ENCODE assay signal across 8 mouse cellular contexts in the genomic region with DNA sequence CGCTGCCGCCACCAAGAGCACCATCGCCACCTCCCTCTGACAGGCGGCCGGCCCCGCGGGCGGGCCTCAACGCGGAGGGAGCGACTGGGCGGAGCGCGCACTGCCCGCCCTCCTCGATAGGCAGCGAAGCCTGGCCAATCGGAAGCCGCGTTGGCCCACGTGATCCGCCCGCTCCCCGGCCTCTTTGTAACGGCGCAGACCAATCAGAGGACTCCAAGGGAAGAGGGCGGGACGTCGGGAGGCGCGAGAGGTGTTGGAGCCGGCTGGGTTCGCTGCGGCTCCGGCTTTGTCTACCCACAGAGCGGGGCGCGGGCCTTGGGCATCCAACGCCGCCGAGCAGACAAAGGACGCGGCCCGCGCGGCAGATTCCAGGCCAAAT. TPM values are rescaled to one million over a fixed set of nuclear protein-coding genes. Genes with fewer than 3 reads are reported as not detected.
DNase-seq lines count a peak whose midpoint lies in the region; ATAC-seq and TF ChIP-seq lines count a peak whose summit lies in the region.

A gene (minus strand): TSS at position 105 of the 379 bp plus-strand sequence.

- H3K4me3 ChIP-seq in ES-Bruce4 (ENCODE audit: low read depth, low read length), result peak within 1 kb of the TSS; percentile 72
- H3K4me3 ChIP-seq in forebrain, embryonic 12.5 days (replicated peaks), result peak within 1 kb of the TSS; percentile 93
- peak within 1 kb of the TSS; percentile 88 for H3K4me3 ChIP-seq in heart, embryonic 16.5 days (ENCODE audit: low read length)
- peak within 1 kb of the TSS; percentile 89 for H3K4me3 ChIP-seq in liver, embryonic 13.5 days (replicated peaks)
- peak within 1 kb of the TSS; percentile 90 for H3K4me3 ChIP-seq in stomach, embryonic 14.5 days (ENCODE audit: low read depth, low read length)

- H3K4me1 ChIP-seq in ES-Bruce4 (ENCODE audit: control insufficient read depth, insufficient read depth, low read length), result no peaks in the 10 kb centered on the region
- H3K4me1 ChIP-seq in forebrain, embryonic 12.5 days, result peaks cover 45% of the 10 kb centered on the region
- peaks cover 15% of the 10 kb centered on the region for H3K4me1 ChIP-seq in heart, embryonic 16.5 days (ENCODE audit: control insufficient read depth, insufficient read depth, low read length)
- H3K4me1 ChIP-seq in liver, embryonic 13.5 days (replicated peaks), result peaks cover 46% of the 10 kb centered on the region
- peaks cover 16% of the 10 kb centered on the region for H3K4me1 ChIP-seq in stomach, embryonic 14.5 days (ENCODE audit: control insufficient read depth, insufficient read depth, low read length)

- TF ChIP-seq CTCF in ES-Bruce4 (IDR thresholded peaks at IDR 0.05; ENCODE audit: low read depth, low read length), result no peak

- TF ChIP-seq EP300 in ES-Bruce4 (IDR thresholded peaks at IDR 0.05; ENCODE audit: insufficient read depth, low read depth, low read length), result no peak

- no peak within 1 kb of the TSS for H3K27ac ChIP-seq in ES-Bruce4 (ENCODE audit: insufficient read depth, low read length)
- peak within 1 kb of the TSS; percentile 99 for H3K27ac ChIP-seq in forebrain, embryonic 12.5 days
- H3K27ac ChIP-seq in heart, embryonic 16.5 days (ENCODE audit: low read length), result peak within 1 kb of the TSS; percentile 92
- H3K27ac ChIP-seq in liver, embryonic 13.5 days, result peak within 1 kb of the TSS; percentile 74
- H3K27ac ChIP-seq in stomach, embryonic 14.5 days (ENCODE audit: low read length), result peak within 1 kb of the TSS; percentile 96

- peak; percentile 96 for DNase-seq in c-Kit-positive CD71-positive TER-119-positive erythroid progenitor cells, embryonic 14.5 days (ENCODE audit: low spot score)
- DNase-seq in kidney, postnatal 25 days, result peak; percentile 99
- peak; percentile 96 for DNase-seq in liver, embryonic 13.5 days
- DNase-seq in natural killer cell, adult 2 months (ENCODE audit: low spot score in 2 of 2), result peak; percentile 95

- WGBS in forebrain, embryonic 12.5 days, result 0% methylated on average over 46 of the region's 46 CpGs
- WGBS in heart, embryonic 16.5 days, result under 1% methylated on average over 46 of the region's 46 CpGs
- under 1% methylated on average over 46 of the region's 46 CpGs for WGBS in liver, embryonic 13.5 days (ENCODE audit: insufficient replicate concordance)
- WGBS in stomach, embryonic 14.5 days, result under 1% methylated on average over 46 of the region's 46 CpGs

- H3K4me2 ChIP-seq in forebrain, embryonic 12.5 days, result peak within 1 kb of the TSS; percentile 82
- H3K4me2 ChIP-seq in heart, embryonic 16.5 days (ENCODE audit: low read depth, low read length), result peak within 1 kb of the TSS; percentile 98
- peak within 1 kb of the TSS; percentile 98 for H3K4me2 ChIP-seq in liver, embryonic 13.5 days
- peak within 1 kb of the TSS; percentile 93 for H3K4me2 ChIP-seq in stomach, embryonic 14.5 days (replicated peaks; ENCODE audit: low read depth, low read length)

- H3K36me3 ChIP-seq in ES-Bruce4 (ENCODE audit: control insufficient read depth, insufficient read depth, low read length, poor library complexity, severe bottlenecking), result no peaks in the 10 kb centered on the region
- no peaks in the 10 kb centered on the region for H3K36me3 ChIP-seq in forebrain, embryonic 12.5 days (replicated peaks)
- no peaks in the 10 kb centered on the region for H3K36me3 ChIP-seq in heart, embryonic 16.5 days (ENCODE audit: control insufficient read depth, insufficient read depth)
- H3K36me3 ChIP-seq in liver, embryonic 13.5 days, result no peaks in the 10 kb centered on the region
- no peaks in the 10 kb centered on the region for H3K36me3 ChIP-seq in stomach, embryonic 14.5 days (ENCODE audit: control insufficient read depth, insufficient read depth, low read length)

- TF ChIP-seq POLR2A in ES-Bruce4 (IDR thresholded peaks at IDR 0.05; ENCODE audit: insufficient read depth, low read length), result no peak

- peak; percentile 98 for ATAC-seq in forebrain, embryonic 12.5 days (ENCODE audit: low FRiP score)
- peak; percentile 98 for ATAC-seq in heart, embryonic 16.5 days (replicated peaks; ENCODE audit: extremely low read depth, insufficient read depth, low FRiP score)
- peak; percentile 97 for ATAC-seq in liver, embryonic 13.5 days (ENCODE audit: low read depth)
- peak; percentile 98 for ATAC-seq in stomach, embryonic 14.5 days (ENCODE audit: insufficient number of reproducible peaks, insufficient read depth, low FRiP score, low read depth)

- H3K9me3 ChIP-seq in ES-Bruce4 (replicated peaks; ENCODE audit: control insufficient read depth, insufficient read depth, low read length, poor library complexity, severe bottlenecking), result no peaks in the 10 kb centered on the region
- H3K9me3 ChIP-seq in forebrain, embryonic 12.5 days, result no peaks in the 10 kb centered on the region
- H3K9me3 ChIP-seq in heart, embryonic 16.5 days (replicated peaks; ENCODE audit: control insufficient read depth, low read length), result no peaks in the 10 kb centered on the region
- no peaks in the 10 kb centered on the region for H3K9me3 ChIP-seq in liver, embryonic 13.5 days (replicated peaks)
- H3K9me3 ChIP-seq in stomach, embryonic 14.5 days (ENCODE audit: control insufficient read depth, low read depth, low read length), result no peaks in the 10 kb centered on the region

- H3K27me3 ChIP-seq in ES-Bruce4 (ENCODE audit: control insufficient read depth, insufficient read depth, low read length, poor library complexity, severe bottlenecking), result no peaks in the 10 kb centered on the region
- H3K27me3 ChIP-seq in forebrain, embryonic 12.5 days, result no peaks in the 10 kb centered on the region
- H3K27me3 ChIP-seq in heart, embryonic 16.5 days (ENCODE audit: control insufficient read depth, insufficient read depth, low read length), result no peaks in the 10 kb centered on the region
- H3K27me3 ChIP-seq in liver, embryonic 13.5 days, result no peaks in the 10 kb centered on the region
- H3K27me3 ChIP-seq in stomach, embryonic 14.5 days (ENCODE audit: control insufficient read depth, insufficient read depth, low read length), result no peaks in the 10 kb centered on the region

- H3K9ac ChIP-seq in ES-Bruce4 (ENCODE audit: low read depth, poor library complexity, severe bottlenecking), result peak within 1 kb of the TSS; percentile 72
- H3K9ac ChIP-seq in forebrain, embryonic 12.5 days, result peak within 1 kb of the TSS; percentile 92
- peak within 1 kb of the TSS; percentile 93 for H3K9ac ChIP-seq in heart, embryonic 16.5 days (ENCODE audit: low read length)
- peak within 1 kb of the TSS; percentile 92 for H3K9ac ChIP-seq in liver, embryonic 13.5 days
- peak within 1 kb of the TSS; percentile 84 for H3K9ac ChIP-seq in stomach, embryonic 14.5 days (replicated peaks; ENCODE audit: low read depth, low read length)

RNA-seq across cellular contexts. Expression of the gene that starts here (rescaled TPM):
- polyA plus RNA-seq in ES-Bruce4 (2011; ENCODE audit: insufficient read depth, insufficient read length, low read depth, missing spikeins), result 1.0 and 1.1 TPM in 2 replicates
- 33.2 and 33.6 TPM in 2 replicates for polyA plus RNA-seq in forebrain, embryonic 12.5 days (2016; fragmentation: Nextera tagmentation; extraction: Ambion mirVana)
- polyA plus RNA-seq in heart, embryonic 16.5 days (2015; fragmentation: Nextera tagmentation; extraction: Ambion mirVana), result 3.8 TPM in 2 replicates
- polyA plus RNA-seq in liver, embryonic 13.5 days (2015; fragmentation: Nextera tagmentation; extraction: Ambion mirVana), result 2.8 and 3.0 TPM in 2 replicates
- 14.6 and 15.3 TPM in 2 replicates for polyA plus RNA-seq in stomach, embryonic 14.5 days (2014; fragmentation: Nextera tagmentation; extraction: Ambion mirVana)
